Mouse (Mus musculus): ENCODE results near the gene Dgcr6.

Gene Dgcr6

DNA sequence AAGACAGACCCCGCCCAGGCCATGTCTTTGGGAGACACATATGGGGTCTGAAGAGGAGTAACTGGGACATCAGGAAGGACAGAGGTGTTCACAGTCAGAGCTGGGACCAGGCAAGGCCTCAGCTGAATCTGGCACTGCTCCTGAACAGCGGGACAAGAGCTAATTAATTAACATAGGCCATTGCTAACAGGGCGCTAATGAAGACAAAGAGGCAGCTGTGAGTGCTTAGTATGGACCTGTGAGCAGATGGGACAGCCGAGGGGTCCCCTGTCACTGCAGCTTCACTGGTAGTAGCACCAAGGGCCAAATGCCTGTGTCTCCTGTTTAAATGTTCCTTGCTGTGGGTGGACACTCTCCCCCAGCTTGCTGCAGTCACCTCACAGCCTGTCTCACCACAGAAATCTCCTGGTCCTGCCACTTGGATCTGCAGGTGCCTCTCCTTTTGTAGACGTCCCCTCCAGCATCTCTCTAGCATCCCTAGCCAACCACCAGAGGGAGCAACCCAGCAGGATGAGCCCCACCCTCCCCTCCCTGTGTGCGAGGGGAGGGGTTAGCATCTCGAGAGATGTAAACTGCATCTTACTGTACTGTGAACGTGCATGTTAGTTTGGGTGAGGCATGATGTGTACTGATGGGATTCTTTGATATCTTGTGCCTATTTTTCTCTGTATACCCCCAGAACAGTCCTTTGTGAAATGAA, 66.5 kb downstream of the Dgcr6 start:
- DNase-seq (ENCODE audit: low spot score), result no peak

All from lung, postnatal 25 days (tissue).